Mouse (Mus musculus) lung, adult 2 months (tissue): ENCODE data around the gene Fbxo33.

Source experiments
- CTCF ChIP-seq: fragments of 200-500 bp; IDR thresholded peaks from 2 replicates; pipeline ENCODE4 v1.5.1; 2011; ENCODE audit warnings: mild to moderate bottlenecking, low read length, control low read depth; ENCODE audit not compliant: insufficient read depth
- POLR2A ChIP-seq: fragments of 200-500 bp; IDR thresholded peaks from 2 replicates; pipeline ENCODE4 v1.6.1; 2011; ENCODE audit warnings: low read depth, mild to moderate bottlenecking, control low read depth, low read length, borderline replicate concordance; ENCODE audit errors: extremely low read depth

- TF ChIP-seq CTCF (no peak), POLR2A (no peak)
These were observed 25.1 kb downstream of the Fbxo33 start for GRCm38 (mm10) chr12:59194341-59195003.
